Mouse (Mus musculus) kidney, postnatal 0 days (tissue): Measurements from ENCODE around the gene Lamc3. TPM values are rescaled to one million over a fixed set of nuclear protein-coding genes. Genes with fewer than 3 reads are reported as not detected.

Experiments
- ATAC-seq: fragments of 200-750 bp; cut with Nextera tagmentation; replicated peaks from 2 replicates; pipeline ENCODE4 v1.8.0; 2017; ENCODE audit warnings: low read depth, moderate number of reproducible peaks, moderate TSS enrichment, moderate library complexity; ENCODE audit not compliant: low FRiP score
- DNase-seq: peaks from one replicate; pipeline ENCODE4 v3.0.0-alpha.2; 2016; ENCODE audit warnings: low spot score
- H3K27ac ChIP-seq: fragments of 300-500 bp; sonication (generic); 2 replicates; pipeline ENCODE4 v1.5.1; 2014; ENCODE audit warnings: mild to moderate bottlenecking
- H3K27me3 ChIP-seq: fragments of 300-500 bp; sonication (generic); 2 replicates; pipeline ENCODE4 v1.6.1; 2014; ENCODE audit warnings: low read length, mixed read lengths; ENCODE audit not compliant: insufficient read depth
- H3K36me3 ChIP-seq: fragments of 300-500 bp; sonication (generic); 2 replicates; pipeline ENCODE4 v1.6.1; 2014; ENCODE audit warnings: low read length, mixed read lengths; ENCODE audit not compliant: insufficient read depth
- H3K4me1 ChIP-seq: fragments of 300-500 bp; sonication (generic); replicated peaks from 2 replicates; pipeline ENCODE4 v1.6.1; 2014; ENCODE audit warnings: antibody characterized with exemption, low read length, mixed read lengths; ENCODE audit not compliant: insufficient read depth
- H3K4me2 ChIP-seq: fragments of 300-500 bp; sonication (generic); 2 replicates; pipeline ENCODE4 v1.6.1; 2014; ENCODE audit warnings: mild to moderate bottlenecking, low read length, moderate library complexity, mixed read lengths
- H3K4me3 ChIP-seq: fragments of 300-500 bp; sonication (generic); replicated peaks from 2 replicates; pipeline ENCODE4 v1.5.1; 2014; ENCODE audit warnings: low read depth, low read length
- H3K9ac ChIP-seq: fragments of 300-500 bp; sonication (generic); 2 replicates; pipeline ENCODE4 v1.6.1; 2014; ENCODE audit warnings: low read depth, low read length
- H3K9me3 ChIP-seq: fragments of 300-500 bp; sonication (generic); replicated peaks from 2 replicates; pipeline ENCODE4 v1.6.1; 2016; ENCODE audit warnings: low read length, inconsistent platforms, mixed read lengths
- CTCF ChIP-seq: IDR thresholded peaks from 2 replicates; pipeline ENCODE4 v1.5.1; 2016; ENCODE audit warnings: antibody characterized with exemption, low read depth, mild to moderate bottlenecking, moderate library complexity
- WGBS: fragments of 180-500 bp; shearing (Covaris S2); extraction: QIAGEN DNeasy Blood & Tissue Kit; methylation state at CpG from one replicate; pipeline ENCODE4 v1.1.7; 2014; 5-methylcytosine and 5-hydroxymethylcytosine counted together
- polyA plus RNA-seq: library from polyadenylated mRNA; unstranded; fragments of >200 nt; fragmentation: Nextera tagmentation; extraction: Ambion mirVana; gene quantifications from 2 replicates; pipeline ENCODE4 v1.2.1, GENCODE M21; 2015

Lamc3 gene
- polyA plus RNA-seq, 1 experiment from 2014 or later = 2.8 TPM

DNA sequence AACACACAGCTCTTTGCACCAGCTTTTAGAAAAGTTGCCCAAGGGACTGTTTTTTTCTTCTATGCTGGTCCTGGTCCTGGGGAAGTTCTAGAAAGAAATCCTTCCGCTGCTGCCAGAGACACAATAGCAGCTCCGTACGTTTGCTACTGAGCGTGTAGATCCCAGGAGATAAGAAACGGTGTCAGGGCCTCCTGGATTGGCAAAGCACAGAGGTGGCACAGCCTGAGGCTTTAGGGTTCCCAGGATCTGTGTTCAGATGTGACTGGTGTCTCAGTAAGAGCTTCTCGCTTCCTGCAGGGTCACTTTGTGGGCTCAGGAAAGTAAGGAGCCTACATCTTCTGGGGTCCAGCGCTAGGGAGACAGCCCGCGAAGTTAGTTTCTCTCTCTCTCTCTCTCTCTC, 63.9 kb downstream of the Lamc3 start:
- peak overlapping the region; percentile 80 for H3K4me3 ChIP-seq
- H3K27me3 ChIP-seq = no peaks in the 10 kb centered on the region
- H3K4me1 ChIP-seq = peaks cover 17% of the 10 kb centered on the region
- no peak for ATAC-seq
- H3K36me3 ChIP-seq = no peaks in the 10 kb centered on the region
- DNase-seq = no peak
- no peak for TF ChIP-seq CTCF
- WGBS = 29% methylated on average over 9 of the region's 9 CpGs
- peak overlapping the region; percentile 96 for H3K4me2 ChIP-seq
- peak overlapping the region; percentile 77 for H3K27ac ChIP-seq
- H3K9me3 ChIP-seq = no peaks in the 10 kb centered on the region
- H3K9ac ChIP-seq = peak overlapping the region; percentile 85

DNA sequence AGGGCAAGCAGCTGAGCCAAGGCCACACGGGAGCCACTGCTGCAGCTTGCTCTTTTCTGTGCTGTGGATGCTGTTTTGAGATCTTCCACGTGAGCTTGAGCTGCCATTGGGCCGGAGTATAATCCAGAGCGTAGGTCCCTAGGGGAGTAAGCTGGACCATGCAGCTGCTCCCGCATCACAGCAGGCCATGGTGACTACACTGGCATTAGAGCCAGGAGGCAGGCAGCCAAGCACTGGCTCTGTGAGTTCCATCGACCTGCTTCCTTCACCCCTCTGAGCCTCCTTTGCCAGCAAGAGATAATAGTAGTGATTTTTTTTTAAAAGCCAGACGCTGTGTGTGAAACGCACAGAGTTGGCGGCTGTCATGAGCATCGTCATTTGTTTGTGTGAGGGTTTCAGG, 65.1 kb downstream of the Lamc3 start:
- Histone ChIP-seq H3K9ac (no peak overlapping the region), H3K4me2 (peak overlapping the region; percentile 96; the same call in 1 of the 2 replicates), H3K27ac (0 out of 2 replicates have a peak overlapping the region, but pooled peaks have one; percentile 25), H3K36me3 (no peaks in the 10 kb centered on the region), H3K27me3 (no peaks in the 10 kb centered on the region), H3K4me3 (no peak overlapping the region), H3K9me3 (no peaks in the 10 kb centered on the region), H3K4me1 (peaks cover 17% of the 10 kb centered on the region)
- ATAC-seq (no peak), DNase-seq (no peak)
- WGBS = 82% methylated on average over 10 of the region's 10 CpGs
- no peak for TF ChIP-seq CTCF

DNA sequence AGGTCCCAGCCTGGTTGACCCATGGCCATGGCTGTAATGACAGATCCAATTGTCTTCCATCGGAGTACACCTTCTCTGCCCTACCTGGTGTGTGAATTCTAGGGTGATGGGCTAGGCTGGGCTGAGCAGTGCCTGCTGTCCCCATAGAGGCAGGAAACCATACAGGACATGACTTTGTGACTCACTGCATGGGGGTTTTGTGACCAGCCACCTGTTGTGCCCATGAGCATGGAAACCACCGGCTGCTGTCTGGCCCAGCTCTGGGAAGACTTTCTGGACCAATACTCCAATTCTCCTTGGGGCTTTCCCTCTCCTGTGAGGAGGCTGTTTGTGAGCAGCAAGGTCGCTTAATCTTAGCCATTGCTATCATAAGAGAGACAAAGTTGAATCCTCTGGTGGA, 65.6 kb downstream of the Lamc3 start:
- no peak for TF ChIP-seq CTCF
- Histone ChIP-seq H3K27ac (peak overlapping the region; percentile 90; the same call in 1 of the 2 replicates), H3K9ac (no peak overlapping the region), H3K4me3 (no peak overlapping the region), H3K36me3 (no peaks in the 10 kb centered on the region), H3K4me1 (peaks cover 19% of the 10 kb centered on the region), H3K27me3 (no peaks in the 10 kb centered on the region), H3K4me2 (peak overlapping the region; percentile 15; the same call in 1 of the 2 replicates), H3K9me3 (no peaks in the 10 kb centered on the region)
- WGBS = 78% methylated on average over 3 of the region's 3 CpGs
- DNase-seq (no peak), ATAC-seq (no peak)

DNA sequence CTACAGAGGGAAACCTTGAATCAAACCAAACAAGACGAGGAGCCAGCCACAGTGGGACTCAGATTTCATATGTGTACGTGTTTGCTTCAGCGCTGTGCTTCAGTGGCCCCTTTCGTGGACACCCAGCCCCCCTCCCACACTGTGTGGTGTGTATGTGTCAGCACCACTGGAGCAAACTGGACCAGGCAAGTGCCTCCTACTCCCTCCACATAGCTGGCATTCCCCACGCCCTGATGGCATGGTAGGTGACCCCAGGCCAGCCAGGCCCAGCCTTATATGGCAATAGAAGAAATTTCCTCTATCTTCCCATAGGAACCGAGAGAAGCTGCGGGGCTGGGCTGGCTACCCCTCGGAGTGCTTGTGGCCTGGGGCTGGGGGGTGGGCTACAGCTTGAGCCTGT, 66.6 kb downstream of the Lamc3 start:
- H3K27ac ChIP-seq = peak overlapping the region; percentile 90
- ATAC-seq (peak; percentile 74), DNase-seq (peak; percentile 60)
- TF ChIP-seq CTCF = no peak
- no peaks in the 10 kb centered on the region for H3K9me3 ChIP-seq
- 0 out of 2 replicates have a peak overlapping the region, but pooled peaks have one; percentile 18 for H3K9ac ChIP-seq
- H3K4me1 ChIP-seq = peaks cover 19% of the 10 kb centered on the region
- 0 out of 2 replicates have a peak overlapping the region, but pooled peaks have one; percentile 6 for H3K4me2 ChIP-seq
- H3K27me3 ChIP-seq = no peaks in the 10 kb centered on the region
- no peak overlapping the region for H3K4me3 ChIP-seq
- H3K36me3 ChIP-seq = no peaks in the 10 kb centered on the region
- WGBS = 54% methylated on average over 8 of the region's 8 CpGs

DNA sequence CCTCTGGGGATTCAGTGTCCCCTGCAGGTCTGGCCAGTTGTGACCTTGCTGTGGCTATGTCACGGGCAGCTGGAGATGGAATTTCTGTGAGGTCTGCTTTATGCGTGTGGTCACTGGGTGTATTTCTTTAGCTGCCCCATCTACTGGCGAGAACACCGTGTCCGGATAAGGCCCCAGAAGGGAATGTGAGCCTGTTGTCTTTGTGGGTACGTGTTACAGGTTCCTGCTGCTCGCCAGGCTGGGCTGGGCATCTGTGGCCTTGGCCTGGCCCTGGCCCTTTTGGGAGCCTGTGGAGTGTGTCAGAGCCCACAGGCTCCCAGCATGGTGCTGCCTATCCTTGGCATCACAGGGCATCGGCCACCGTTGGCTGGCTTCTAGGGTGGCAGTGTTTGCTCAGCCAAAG, 67.7 kb downstream of the Lamc3 start:
- 47% methylated on average over 9 of the region's 9 CpGs for WGBS
- peak; percentile 48 for TF ChIP-seq CTCF
- Histone ChIP-seq H3K36me3 (no peaks in the 10 kb centered on the region), H3K27me3 (no peaks in the 10 kb centered on the region), H3K4me3 (no peak overlapping the region), H3K9me3 (no peaks in the 10 kb centered on the region), H3K9ac (0 out of 2 replicates have a peak overlapping the region, but pooled peaks have one; percentile 18), H3K27ac (peak overlapping the region; percentile 90), H3K4me1 (peaks cover 22% of the 10 kb centered on the region), H3K4me2 (peak overlapping the region; percentile 25; the same call in 1 of the 2 replicates)
- DNase-seq = peak; percentile 77
- ATAC-seq = peak; percentile 37; the same call in 1 of the 2 replicates

DNA sequence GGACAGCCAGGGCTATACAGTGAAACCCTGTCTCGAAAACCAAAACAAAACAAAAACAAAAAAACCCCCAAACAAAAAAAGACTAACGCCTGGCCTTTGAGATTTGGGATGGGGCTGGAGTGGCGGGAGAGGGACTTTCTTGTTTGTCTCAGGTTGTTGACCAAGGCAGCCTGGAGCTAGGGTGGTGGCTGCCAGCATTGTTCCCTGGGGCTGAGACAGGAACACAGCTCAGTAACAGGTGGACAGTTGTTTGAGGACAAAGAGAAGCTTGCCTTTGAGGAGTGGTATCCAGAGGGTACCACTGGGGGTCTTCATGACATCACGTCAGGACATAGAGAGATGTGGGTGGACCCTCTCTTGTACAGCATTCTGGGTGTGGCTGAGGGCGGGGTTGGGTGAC, 68.6 kb downstream of the Lamc3 start:
- WGBS = 80% methylated on average over 5 of the region's 5 CpGs
- Histone ChIP-seq H3K27me3 (no peaks in the 10 kb centered on the region), H3K27ac (0 out of 2 replicates have a peak overlapping the region, but pooled peaks have one; percentile 90), H3K36me3 (no peaks in the 10 kb centered on the region), H3K9ac (no peak overlapping the region), H3K4me1 (peaks cover 31% of the 10 kb centered on the region), H3K4me2 (no peak overlapping the region), H3K9me3 (no peaks in the 10 kb centered on the region), H3K4me3 (no peak overlapping the region)
- DNase-seq (no peak), ATAC-seq (no peak)
- no peak for TF ChIP-seq CTCF

DNA sequence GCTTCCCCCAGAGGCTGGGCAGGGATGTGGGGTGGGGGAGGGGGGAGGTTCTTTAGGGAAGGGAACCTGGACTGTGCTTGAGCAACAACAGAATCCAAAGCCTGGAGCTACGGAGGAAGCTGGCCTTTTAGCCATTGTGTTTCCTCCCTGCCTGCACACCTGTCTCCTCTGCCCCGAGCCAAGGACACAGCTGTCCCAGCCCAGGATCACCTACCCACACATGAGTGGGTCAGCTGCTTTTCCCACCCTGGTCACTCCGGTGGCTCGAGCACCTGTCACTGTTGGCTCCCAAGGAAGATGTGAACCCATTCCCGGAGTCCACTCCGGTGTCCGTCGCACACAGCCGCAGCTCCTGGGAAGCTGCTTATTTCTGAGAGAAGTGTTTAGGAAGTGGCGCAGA, 70.1 kb downstream of the Lamc3 start:
- no peak overlapping the region for H3K27ac ChIP-seq

More for the DNA sequence above, 70.1 kb downstream of the Lamc3 start:
- ATAC-seq (no peak), DNase-seq (no peak)
- Histone ChIP-seq H3K9me3 (no peaks in the 10 kb centered on the region), H3K4me3 (no peak overlapping the region), H3K4me2 (no peak overlapping the region), H3K27me3 (no peaks in the 10 kb centered on the region), H3K36me3 (no peaks in the 10 kb centered on the region), H3K4me1 (peaks cover 34% of the 10 kb centered on the region), H3K9ac (no peak overlapping the region)
- WGBS = 81% methylated on average over 10 of the region's 10 CpGs
- no peak for TF ChIP-seq CTCF
